Mouse (Mus musculus): ENCODE measurements around the gene Ttc39b. TPM values are rescaled to one million over a fixed set of nuclear protein-coding genes. Genes with fewer than 3 reads are reported as not detected.

Gene Ttc39b
- total and polyA plus RNA-seq, 3 experiments: 11.3 to 109 (median 21.1) TPM

DNA sequence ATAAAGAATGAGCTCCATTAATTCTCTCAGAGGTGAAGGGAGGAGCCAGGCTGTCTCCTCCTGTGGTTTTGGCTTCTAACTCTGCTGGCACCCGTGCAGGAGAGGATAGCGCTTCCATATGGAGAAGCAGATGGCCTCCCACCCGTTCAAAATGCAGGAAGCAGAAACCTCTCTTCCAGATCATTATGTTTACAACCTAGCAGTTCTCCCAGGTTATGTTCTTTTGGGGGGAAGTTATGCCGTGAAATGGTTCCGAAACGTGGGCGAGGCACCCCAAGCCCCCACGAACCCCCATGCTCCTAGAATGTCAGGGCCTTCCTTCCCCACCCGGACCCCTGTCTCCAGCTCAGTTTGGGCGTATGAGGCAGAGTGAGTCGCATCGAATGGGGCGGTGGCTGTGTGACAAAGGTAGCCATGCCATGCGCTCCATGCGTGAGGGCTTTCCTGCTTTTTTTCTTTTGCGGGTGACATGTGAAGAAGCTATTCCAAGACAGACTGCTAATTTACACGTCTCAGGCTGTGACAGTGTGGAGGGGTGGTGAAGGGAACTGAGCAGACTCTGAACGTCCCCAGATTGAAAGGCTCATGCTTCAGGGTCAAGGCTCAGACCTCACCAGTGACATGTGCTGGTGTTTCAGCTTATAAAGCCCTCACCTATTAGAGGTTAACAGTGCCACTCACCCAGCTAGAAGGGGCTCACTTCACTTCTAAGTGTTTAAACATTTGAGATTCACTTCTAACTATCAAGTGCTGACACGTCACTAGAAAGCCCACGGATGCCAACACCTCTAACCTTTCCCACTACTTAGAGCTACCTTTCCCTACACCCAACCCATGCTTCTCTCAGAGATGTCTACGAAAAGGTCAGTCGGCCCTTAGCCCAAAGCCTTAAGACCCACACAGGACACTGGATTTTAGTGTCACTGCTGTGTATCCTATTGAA is 90.6 kb downstream of the Ttc39b start:
- Histone ChIP-seq H3K27me3 (ENCODE audit: control insufficient read depth in 1 of 2, insufficient read depth in 2 of 2, low read length in 2 of 2) (no peaks in the 10 kb centered on the region), H3K4me3 (ENCODE audit: control insufficient read depth in 1 of 2, insufficient read depth in 1 of 2, low read depth in 2 of 2, low read length in 2 of 2) (no peak overlapping the region), H3K4me1 (ENCODE audit: control insufficient read depth in 1 of 2, insufficient read depth in 2 of 2, low read length in 2 of 2) (no peaks in the 10 kb centered on the region), H3K9ac (ENCODE audit: control insufficient read depth, low read depth, low read length, poor library complexity, severe bottlenecking) (no peak overlapping the region), H3K27ac (ENCODE audit: control insufficient read depth, low read depth, low read length) (no peak overlapping the region), H3K79me2 (ENCODE audit: control insufficient read depth, insufficient read depth, low read length, poor library complexity) (no peaks in the 10 kb centered on the region), H3K36me3 (ENCODE audit: control insufficient read depth in 1 of 2, insufficient read depth in 2 of 2, low read length in 2 of 2) (no peaks in the 10 kb centered on the region; a peak in 1 of 4 replicates), H3K9me3 (replicated peaks; ENCODE audit: insufficient read depth, low read length) (no peaks in the 10 kb centered on the region)
- DNase-seq (ENCODE audit: low read depth, low spot score): no peak
- no peak for TF ChIP-seq HCFC1 (IDR thresholded peaks at IDR 0.05; ENCODE audit: low read depth, low read length)
- TF ChIP-seq JUND (IDR thresholded peaks at IDR 0.05; ENCODE audit: low read depth, low read length): no peak
- no peak for TF ChIP-seq MAZ (IDR thresholded peaks at IDR 0.05; ENCODE audit: low read depth, low read length)
- no peak for TF ChIP-seq KAT2A (conservative IDR thresholded peaks at IDR 0.05; ENCODE audit: low read depth, low read length)
- no peak for TF ChIP-seq CHD2 (IDR thresholded peaks at IDR 0.05; ENCODE audit: low read length)
- no peak for TF ChIP-seq ZC3H11A (IDR thresholded peaks at IDR 0.05; ENCODE audit: low read depth, low read length)
- TF ChIP-seq E2F4 (IDR thresholded peaks at IDR 0.05; ENCODE audit: borderline replicate concordance, low read depth, low read length): no peak
- TF ChIP-seq MEF2A (IDR thresholded peaks at IDR 0.05; ENCODE audit: extremely low read depth, insufficient replicate concordance, low read depth, low read length, poor library complexity, severe bottlenecking): no peak
- TF ChIP-seq CTCF (IDR thresholded peaks at IDR 0.05 in 2 of 3, conservative IDR thresholded peaks at IDR 0.05 in 1 of 3; ENCODE audit: control insufficient read depth in 1 of 3, insufficient read depth in 1 of 3, low read depth in 2 of 3, low read length in 3 of 3, poor library complexity in 1 of 3, severe bottlenecking in 1 of 3): no peak
- TF ChIP-seq POLR2AphosphoS5 (IDR thresholded peaks at IDR 0.05; ENCODE audit: borderline replicate concordance, low read depth, low read length): no peak

DNA sequence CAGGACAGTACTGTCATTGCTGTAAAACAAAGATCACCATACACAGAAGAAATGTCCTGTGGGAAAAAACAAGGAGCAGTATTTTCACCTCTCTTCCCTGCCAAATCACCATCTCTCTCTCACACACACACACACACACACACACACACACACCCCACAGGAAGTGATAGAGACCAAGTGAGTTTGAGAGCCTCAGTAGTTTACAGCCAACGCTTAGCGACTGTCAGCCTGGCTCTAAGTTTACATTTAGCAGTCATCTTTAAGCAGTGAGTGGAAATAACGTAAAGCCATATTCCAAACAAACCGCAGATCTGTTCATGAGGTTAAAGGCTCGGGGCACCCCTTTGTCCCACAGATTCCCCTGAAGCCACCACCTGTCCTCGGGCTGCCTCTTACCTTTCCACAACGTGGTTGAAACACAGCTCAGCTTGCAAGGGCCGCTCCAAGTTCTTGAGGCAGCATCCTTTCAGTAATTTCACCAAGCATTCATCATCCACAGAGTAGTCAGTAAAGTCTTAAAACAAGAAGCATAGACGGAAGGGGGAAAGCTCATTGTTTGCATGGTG is 91.7 kb downstream of the Ttc39b start:
- Histone ChIP-seq H3K27me3 (ENCODE audit: control insufficient read depth in 1 of 2, insufficient read depth in 2 of 2, low read length in 2 of 2) (no peaks in the 10 kb centered on the region), H3K9me3 (replicated peaks; ENCODE audit: insufficient read depth, low read length) (no peaks in the 10 kb centered on the region), H3K27ac (ENCODE audit: control insufficient read depth, low read depth, low read length) (no peak overlapping the region), H3K4me1 (ENCODE audit: control insufficient read depth in 1 of 2, insufficient read depth in 2 of 2, low read length in 2 of 2) (no peaks in the 10 kb centered on the region), H3K36me3 (ENCODE audit: control insufficient read depth in 1 of 2, insufficient read depth in 2 of 2, low read length in 2 of 2) (no peaks in the 10 kb centered on the region; a peak in 1 of 4 replicates), H3K9ac (ENCODE audit: control insufficient read depth, low read depth, low read length, poor library complexity, severe bottlenecking) (no peak overlapping the region), H3K79me2 (ENCODE audit: control insufficient read depth, insufficient read depth, low read length, poor library complexity) (no peaks in the 10 kb centered on the region), H3K4me3 (ENCODE audit: control insufficient read depth in 1 of 2, insufficient read depth in 1 of 2, low read depth in 2 of 2, low read length in 2 of 2) (no peak overlapping the region)
- no peak for DNase-seq (ENCODE audit: low read depth, low spot score)
- TF ChIP-seq POLR2AphosphoS5 (IDR thresholded peaks at IDR 0.05; ENCODE audit: borderline replicate concordance, low read depth, low read length) (no peak), TBP (IDR thresholded peaks at IDR 0.05; ENCODE audit: low read depth, low read length) (no peak), USF2 (IDR thresholded peaks at IDR 0.05; ENCODE audit: borderline replicate concordance in 1 of 2, insufficient read depth in 1 of 2, low read depth in 1 of 2, low read length in 2 of 2) (no peak), CTCF (IDR thresholded peaks at IDR 0.05 in 2 of 3, conservative IDR thresholded peaks at IDR 0.05 in 1 of 3; ENCODE audit: control insufficient read depth in 1 of 3, insufficient read depth in 1 of 3, low read depth in 2 of 3, low read length in 3 of 3, poor library complexity in 1 of 3, severe bottlenecking in 1 of 3) (no peak), MYC (IDR thresholded peaks at IDR 0.05; ENCODE audit: low read depth, low read length) (no peak), USF1 (IDR thresholded peaks at IDR 0.05; ENCODE audit: low read depth, low read length) (no peak), ZKSCAN1 (IDR thresholded peaks at IDR 0.05; ENCODE audit: low read depth, low read length) (no peak)
